Mouse (Mus musculus) small intestine, adult 10 weeks (tissue): ENCODE results near the gene Rars. TPM values are rescaled to one million over a fixed set of nuclear protein-coding genes. Genes with fewer than 3 reads are reported as not detected.

Source experiments
- polyA plus RNA-seq: library from polyadenylated mRNA; stranded (reverse); fragments of 350-450 nt; fragmentation: Illumina TruSeq; extraction: RNeasy Lipid Tissue Mini Kit (QIAGEN cat#74804); gene quantifications from one replicate; pipeline ENCODE4 v1.2.3, GENCODE M21; 2014; ENCODE audit warnings: low replicate concordance

The Rars gene
- 226 TPM for polyA plus RNA-seq

GRCm38 (mm10) chr11:35834022-35834760, at the start of gene Rars:
TSS of gene Rars (minus strand) at chr11:35834506.

GRCm38 (mm10) chr11:35798874-35799273, 35.4 kb downstream of the Rars start, which contains the start of gene Fbll1:
TSS of gene Fbll1 (minus strand) at chr11:35798884.

GRCm38 (mm10) chr11:35769188-35769745, 65.0 kb downstream of the Rars start, which contains the start of gene Pank3:
TSS of gene Pank3 (plus strand) at chr11:35769484.

Other genes with a start within 250 kb of the Rars start
- gene Pank3, start 65.0 kb downstream of the Rars start, polyA plus RNA-seq, result 290 TPM
- gene Fbll1, start 35.6 kb downstream of the Rars start, polyA plus RNA-seq, result not detected
- 14.9 TPM for gene Wwc1, start 146.0 kb upstream of the Rars start, polyA plus RNA-seq